Mouse (Mus musculus) gastrocnemius, adult 8-10 months (tissue): ENCODE measurements around the gene 1700102P08Rik. TPM values are rescaled to one million over a fixed set of nuclear protein-coding genes. Genes with fewer than 3 reads are reported as not detected.

ENCODE experiments used
- DNase-seq, 2 experiments: peaks; one replicate each; pipeline ENCODE4 v3.0.0; 2022; ENCODE audit warnings: low spot score in 2 of 2
- total RNA-seq, 4 experiments: library from RNA; stranded (reverse); gene quantifications; 2 replicates each; pipeline ENCODE4 v1.2.4; 2022

Gene 1700102P08Rik
- total RNA-seq, 4 experiments from 2014 or later = 0.53 to 1.3 (median 0.97) TPM

- DNase-seq = no peak
Observed at GRCm38 (mm10) chr9:108409535-108409934, 16.9 kb downstream of the 1700102P08Rik start.

- no peak for DNase-seq
Observed at GRCm38 (mm10) chr9:108411381-108411942, 18.9 kb downstream of the 1700102P08Rik start.

GRCm38 (mm10) chr9:108412221-108412620 lies 19.6 kb downstream of the 1700102P08Rik start:
- DNase-seq = no peak

- no peak for DNase-seq
Observed at GRCm38 (mm10) chr9:108428384-108428783, 35.8 kb downstream of the 1700102P08Rik start, which contains the start of gene Ccdc36. Gene Ccdc36 (minus strand): TSS chr9:108428484.

- no peak for DNase-seq
Observed at GRCm38 (mm10) chr9:108431431-108432067, 38.9 kb downstream of the 1700102P08Rik start.

- no peak for DNase-seq
Observed at GRCm38 (mm10) chr9:108436182-108436581, 43.6 kb downstream of the 1700102P08Rik start, which contains the start of gene BC048562. Gene BC048562 (plus strand): TSS chr9:108436482.

GRCm38 (mm10) chr9:108439176-108439575 lies 46.6 kb downstream of the 1700102P08Rik start:
- DNase-seq = no peak

- DNase-seq = no peak
Observed at GRCm38 (mm10) chr9:108440485-108440884, 47.9 kb downstream of the 1700102P08Rik start.

GRCm38 (mm10) chr9:108441236-108441919 lies 48.8 kb downstream of the 1700102P08Rik start:
- no peak for DNase-seq

GRCm38 (mm10) chr9:108445125-108445524 lies 52.5 kb downstream of the 1700102P08Rik start:
- no peak for DNase-seq

GRCm38 (mm10) chr9:108449860-108450259 lies 57.3 kb downstream of the 1700102P08Rik start:
- DNase-seq = no peak

- no peak for DNase-seq
Observed at GRCm38 (mm10) chr9:108450292-108451169, 57.9 kb downstream of the 1700102P08Rik start.

- no peak for DNase-seq
Observed at GRCm38 (mm10) chr9:108451170-108451493, 58.5 kb downstream of the 1700102P08Rik start.

- no peak for DNase-seq
Observed at GRCm38 (mm10) chr9:108451519-108452160, 59.0 kb downstream of the 1700102P08Rik start.

GRCm38 (mm10) chr9:108452291-108452906 lies 59.8 kb downstream of the 1700102P08Rik start:
- peak; percentile 73 to 76 for DNase-seq

- no peak for DNase-seq
Observed at GRCm38 (mm10) chr9:108452911-108453310, 60.3 kb downstream of the 1700102P08Rik start.

- no peak for DNase-seq
Observed at GRCm38 (mm10) chr9:108453458-108453857, 60.9 kb downstream of the 1700102P08Rik start.

GRCm38 (mm10) chr9:108454429-108454828 lies 61.8 kb downstream of the 1700102P08Rik start:
- DNase-seq = no peak

- no peak for DNase-seq
Observed at GRCm38 (mm10) chr9:108455747-108456571, 63.4 kb downstream of the 1700102P08Rik start.

GRCm38 (mm10) chr9:108456953-108457352 lies 64.3 kb downstream of the 1700102P08Rik start:
- no peak for DNase-seq
